Mouse (Mus musculus) forebrain, embryonic 12.5 days (tissue): Measurements from ENCODE around the gene D2hgdh. TPM values are rescaled to one million over a fixed set of nuclear protein-coding genes. Genes with fewer than 3 reads are reported as not detected.
A peak's percentile ranks its signal among the peaks of the same experiment; 100 is the strongest.
"Not testable (repeated sequence)": the region's sequence is repeated elsewhere in the genome, so short reads cannot be mapped to it uniquely, and the experiment has no call there.

ENCODE experiments used
- ATAC-seq: fragments of 200-750 bp; cut with Nextera tagmentation; 2 replicates; pipeline ENCODE4 v1.8.0; 2017; ENCODE audit warnings: moderate TSS enrichment; ENCODE audit not compliant: low FRiP score
- H3K27ac ChIP-seq: fragments of 300-500 bp; sonication (generic); 2 replicates; pipeline ENCODE4 v1.5.1; 2016; ENCODE audit warnings: mild to moderate bottlenecking
- H3K27me3 ChIP-seq: fragments of 300-500 bp; sonication (generic); 2 replicates; pipeline ENCODE4 v1.6.1; 2016; ENCODE audit warnings: mild to moderate bottlenecking
- H3K36me3 ChIP-seq: fragments of 300-500 bp; sonication (generic); replicated peaks from 2 replicates; pipeline ENCODE4 v1.6.1; 2016; ENCODE audit warnings: mild to moderate bottlenecking
- H3K4me1 ChIP-seq: fragments of 300-500 bp; sonication (generic); 2 replicates; pipeline ENCODE4 v1.6.1; 2016
- H3K4me2 ChIP-seq: fragments of 300-500 bp; sonication (generic); 2 replicates; pipeline ENCODE4 v1.6.1; 2016; ENCODE audit warnings: mild to moderate bottlenecking, moderate library complexity
- H3K4me3 ChIP-seq: fragments of 300-500 bp; sonication (generic); replicated peaks from 2 replicates; pipeline ENCODE4 v1.5.1; 2016; ENCODE audit warnings: mild to moderate bottlenecking
- H3K9ac ChIP-seq: fragments of 300-500 bp; sonication (generic); 2 replicates; pipeline ENCODE4 v1.6.1; 2016; ENCODE audit warnings: mild to moderate bottlenecking
- H3K9me3 ChIP-seq: fragments of 300-500 bp; sonication (generic); 2 replicates; pipeline ENCODE4 v1.6.1; 2016
- WGBS: fragments of 180-500 bp; shearing (Covaris S2); methylation state at CpG from one replicate; pipeline ENCODE4 v1.1.7; 2016; 5-methylcytosine and 5-hydroxymethylcytosine counted together
- polyA plus RNA-seq: library from polyadenylated mRNA; unstranded; fragments of >200 nt; fragmentation: Nextera tagmentation; extraction: Ambion mirVana; gene quantifications from 2 replicates; pipeline ENCODE4 v1.2.1, GENCODE M21; 2016

The D2hgdh gene
- polyA plus RNA-seq, 1 experiment from 2014 or later = 13.2 TPM

DNA sequence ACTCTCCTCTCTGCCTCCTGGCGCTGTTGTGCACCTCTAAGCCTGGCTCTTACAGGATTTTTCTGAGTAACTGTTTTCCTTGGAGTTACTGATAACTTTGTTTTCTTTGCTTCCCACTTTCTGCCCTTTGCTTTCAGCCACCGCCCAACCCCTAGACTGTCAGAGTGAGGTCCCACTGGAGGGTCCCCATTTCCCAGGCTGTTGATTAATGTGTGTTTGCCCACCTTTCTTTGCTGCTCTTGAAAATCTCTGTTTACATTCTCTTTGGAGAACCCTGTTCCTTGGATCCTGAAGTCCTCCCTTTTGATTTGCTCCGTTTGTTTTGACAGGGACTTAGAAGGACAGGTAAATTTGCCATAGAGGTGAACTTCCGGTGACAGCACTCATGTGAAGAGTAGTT, 15.8 kb upstream of the D2hgdh start:
- H3K9ac ChIP-seq = no peak overlapping the region
- no peak overlapping the region for H3K4me2 ChIP-seq
- H3K27me3 ChIP-seq = no peaks in the 10 kb centered on the region
- ATAC-seq = no peak
- 94% methylated on average over 4 of the region's 4 CpGs for WGBS
- H3K9me3 ChIP-seq = no peaks in the 10 kb centered on the region
- no peak overlapping the region for H3K27ac ChIP-seq
- H3K4me3 ChIP-seq = no peak overlapping the region
- peaks cover 15% of the 10 kb centered on the region for H3K4me1 ChIP-seq
- peaks cover 68% of the 10 kb centered on the region for H3K36me3 ChIP-seq

DNA sequence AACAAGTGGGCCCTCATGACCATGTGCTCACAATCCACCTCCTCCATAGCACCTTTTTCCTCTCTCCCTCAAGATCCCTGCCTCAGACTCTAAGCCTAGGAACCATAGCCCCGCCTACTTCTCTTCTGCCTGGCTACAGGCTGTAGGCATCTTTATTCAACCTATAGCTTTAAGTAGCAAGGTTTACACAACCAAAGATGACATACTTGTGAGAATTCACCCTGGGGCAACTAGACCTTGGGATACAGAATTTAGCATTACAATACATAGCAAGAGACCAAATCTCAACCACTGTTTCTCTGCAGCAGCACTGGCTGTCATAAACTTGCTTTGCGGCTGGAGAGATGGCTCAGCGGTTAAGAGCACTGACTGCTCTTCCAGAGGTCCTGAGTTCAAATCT, 14.7 kb upstream of the D2hgdh start:
- peaks cover 78% of the 10 kb centered on the region for H3K36me3 ChIP-seq
- no peak overlapping the region for H3K9ac ChIP-seq

DNA sequence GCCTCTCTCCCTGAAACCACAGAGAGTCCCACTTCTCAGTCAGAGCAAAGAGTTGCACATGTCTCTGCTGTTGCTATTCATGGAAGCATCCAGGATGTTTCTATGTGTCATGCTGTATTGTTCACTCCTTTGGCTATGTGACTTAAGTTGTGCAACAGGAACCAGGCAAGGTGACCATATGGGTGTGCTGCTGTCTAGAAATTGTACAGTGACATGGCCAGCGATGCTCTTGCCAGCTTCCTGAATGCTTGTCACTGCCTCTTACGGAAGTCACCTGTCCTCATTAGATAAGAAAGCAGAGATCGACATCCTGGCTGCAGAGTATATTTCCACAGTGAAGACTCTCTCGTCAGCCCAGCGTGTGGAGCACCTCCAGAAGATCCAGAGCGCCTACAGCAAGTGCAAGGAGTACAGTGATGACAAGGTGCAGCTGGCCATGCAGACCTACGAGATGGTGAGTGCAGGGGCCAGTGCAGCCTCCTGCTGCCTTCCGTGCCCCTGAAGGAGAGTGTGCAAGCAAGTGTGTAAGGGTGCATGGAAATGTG, 13.1 kb upstream of the D2hgdh start:
- H3K4me3 ChIP-seq = no peak overlapping the region
- H3K4me1 ChIP-seq = no peaks in the 10 kb centered on the region
- H3K9ac ChIP-seq = no peak overlapping the region
- H3K36me3 ChIP-seq = peaks cover 88% of the 10 kb centered on the region
- 94% methylated on average over 8 of the region's 8 CpGs for WGBS
- H3K27me3 ChIP-seq = no peaks in the 10 kb centered on the region
- H3K27ac ChIP-seq = no peak overlapping the region
- no peak overlapping the region for H3K4me2 ChIP-seq
- ATAC-seq = no peak
- no peaks in the 10 kb centered on the region for H3K9me3 ChIP-seq

More for the DNA sequence above, 14.7 kb upstream of the D2hgdh start:
- Histone ChIP-seq H3K9me3 (no peaks in the 10 kb centered on the region), H3K4me1 (peaks cover 6% of the 10 kb centered on the region), H3K27me3 (no peaks in the 10 kb centered on the region), H3K4me3 (no peak overlapping the region), H3K4me2 (no peak overlapping the region), H3K27ac (no peak overlapping the region)
- WGBS = 96% methylated on average over 3 of the region's 3 CpGs
- ATAC-seq = no peak

DNA sequence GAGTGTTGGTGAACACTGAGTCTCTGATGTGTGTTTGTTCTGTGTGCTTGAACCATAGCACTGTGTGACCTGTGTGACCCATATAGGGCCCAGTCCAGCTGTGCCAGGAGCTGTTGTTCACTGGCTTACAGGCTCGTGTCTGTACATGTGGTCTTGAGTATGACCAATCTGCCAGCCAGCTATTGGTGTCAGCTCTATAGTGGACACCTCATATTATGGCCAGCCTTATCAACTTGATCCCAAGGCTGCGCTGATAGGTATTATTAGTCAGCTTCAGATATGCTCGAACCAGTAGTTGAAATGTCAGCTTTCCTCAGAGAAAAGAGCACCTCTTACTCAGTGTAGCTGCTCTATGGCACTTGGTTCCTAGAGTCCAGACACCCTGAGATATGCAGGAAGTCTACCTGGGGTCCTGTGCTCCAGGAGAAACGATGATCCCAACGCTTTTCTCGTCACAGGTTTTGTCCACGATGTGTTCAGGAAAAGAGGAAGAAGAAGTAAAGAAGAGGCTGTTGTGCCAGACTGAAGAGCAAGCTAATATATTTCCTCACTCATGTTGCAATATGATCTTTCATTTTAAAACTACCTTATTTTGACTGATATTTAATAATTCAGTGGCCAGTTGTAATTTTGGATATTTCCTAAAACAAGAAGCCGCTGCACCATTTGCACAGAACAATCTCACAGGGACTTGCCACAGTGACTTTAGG, 6.7 kb upstream of the D2hgdh start:
- no peaks in the 10 kb centered on the region for H3K4me1 ChIP-seq
- ATAC-seq = no peak
- H3K36me3 ChIP-seq = peaks cover 85% of the 10 kb centered on the region
- H3K27me3 ChIP-seq = no peaks in the 10 kb centered on the region
- 94% methylated on average over 8 of the region's 8 CpGs for WGBS
- no peak overlapping the region for H3K4me2 ChIP-seq
- H3K27ac ChIP-seq = no peak overlapping the region
- no peak overlapping the region for H3K9ac ChIP-seq
- H3K9me3 ChIP-seq = no peaks in the 10 kb centered on the region
- no peak overlapping the region for H3K4me3 ChIP-seq

DNA sequence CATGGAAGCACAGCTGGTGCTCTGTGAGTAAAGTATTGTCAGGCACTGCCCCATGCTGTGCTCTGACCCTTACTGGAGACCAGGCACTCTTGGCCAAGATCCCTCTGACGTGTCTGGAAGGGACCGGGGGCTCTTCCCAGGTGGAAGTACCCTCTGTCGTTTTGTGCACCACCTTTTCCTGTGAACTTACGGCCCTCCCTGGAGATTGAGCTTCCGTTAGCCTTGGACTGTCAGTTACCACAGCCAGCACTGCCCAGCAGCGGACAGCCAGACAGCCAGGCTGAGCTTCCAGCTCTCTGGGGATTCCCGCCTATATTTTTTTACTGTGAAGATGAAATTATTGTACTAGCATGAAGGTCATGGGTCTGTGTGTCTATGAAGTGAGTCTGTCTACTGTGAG, 6.0 kb upstream of the D2hgdh start:
- Histone ChIP-seq H3K9me3 (no peaks in the 10 kb centered on the region), H3K9ac (no peak overlapping the region), H3K4me1 (no peaks in the 10 kb centered on the region), H3K4me3 (no peak overlapping the region), H3K36me3 (peaks cover 77% of the 10 kb centered on the region), H3K27ac (no peak overlapping the region), H3K4me2 (no peak overlapping the region), H3K27me3 (no peaks in the 10 kb centered on the region)
- 90% methylated on average over 7 of the region's 7 CpGs for WGBS
- ATAC-seq = no peak

DNA sequence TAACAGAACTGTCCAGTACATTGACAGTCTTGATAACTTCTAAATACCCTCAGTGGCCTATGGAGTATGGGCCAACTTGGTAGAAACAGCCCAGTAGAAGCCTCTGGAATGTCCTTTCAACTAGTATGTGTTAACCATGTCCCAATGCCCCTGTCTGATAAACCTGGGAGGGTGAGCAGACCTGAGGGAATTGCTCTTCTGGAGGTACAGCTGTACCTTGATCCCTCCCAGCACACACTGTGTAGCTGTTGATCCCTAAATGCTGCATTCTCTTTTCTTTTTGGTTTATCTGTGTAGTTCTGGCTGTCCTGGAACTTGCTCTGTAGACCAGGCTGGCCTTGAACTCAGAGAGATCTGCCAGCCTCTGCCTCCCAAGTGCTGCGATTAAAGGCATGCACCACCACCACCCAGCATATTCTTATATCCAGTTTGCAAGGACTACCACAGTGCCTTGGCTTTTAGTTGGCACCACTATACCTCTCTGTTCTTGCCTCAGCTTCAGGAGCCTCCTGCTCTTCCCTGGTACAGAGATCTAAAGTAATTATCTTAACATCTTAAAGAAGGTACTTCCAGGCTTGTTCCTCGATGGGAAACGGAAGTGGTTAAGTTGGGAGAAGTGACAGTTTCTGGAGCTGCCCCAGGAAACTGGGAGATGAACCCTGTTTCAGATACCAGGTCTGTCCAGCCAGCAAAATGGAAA, 763 bp upstream of the D2hgdh start:
- H3K27me3 ChIP-seq = no peaks in the 10 kb centered on the region
- no peak for ATAC-seq
- H3K9me3 ChIP-seq = no peaks in the 10 kb centered on the region
- H3K27ac ChIP-seq = peak overlapping the region; percentile 91; the same call in 1 of the 2 replicates
- no peak overlapping the region for H3K4me2 ChIP-seq
- H3K36me3 ChIP-seq = peaks cover 26% of the 10 kb centered on the region
- no peak overlapping the region for H3K4me3 ChIP-seq
- 82% methylated on average over 3 of the region's 3 CpGs for WGBS
- no peak overlapping the region for H3K9ac ChIP-seq
- peaks cover 15% of the 10 kb centered on the region; the same call in 1 of the 2 replicates for H3K4me1 ChIP-seq

DNA sequence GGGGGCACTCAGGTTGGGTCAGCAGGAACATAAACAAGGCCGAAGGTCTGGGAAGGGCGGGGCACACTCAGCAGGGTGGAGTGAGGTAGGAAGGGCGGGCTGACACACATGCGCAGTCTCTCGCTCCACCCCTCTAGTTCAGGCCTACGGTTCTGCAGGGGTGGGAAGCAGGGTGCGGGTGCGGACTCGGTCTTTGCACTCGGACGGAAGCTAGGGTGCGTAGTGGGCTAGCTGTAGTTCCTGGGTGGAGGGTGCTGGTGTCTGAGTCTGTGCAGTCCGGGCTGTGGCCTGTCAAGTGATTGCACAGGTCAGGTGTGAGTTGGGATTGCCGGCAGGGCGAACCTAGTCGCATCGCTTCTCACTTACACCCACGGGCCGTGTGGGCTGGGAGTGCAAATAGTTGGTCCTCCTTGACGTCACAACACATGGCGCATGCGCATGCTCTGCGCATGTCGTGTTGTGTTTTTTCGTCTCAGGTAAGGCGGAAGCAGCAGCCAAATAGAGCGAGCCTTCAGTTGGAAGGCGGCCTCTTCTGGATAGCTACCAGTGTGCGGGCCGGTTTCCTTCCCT, 481 bp downstream of the D2hgdh start:
- H3K9ac ChIP-seq = peak overlapping the region; percentile 56
- peak; percentile 95 for ATAC-seq
- H3K9me3 ChIP-seq = no peaks in the 10 kb centered on the region
- H3K4me1 ChIP-seq = peaks cover 15% of the 10 kb centered on the region; the same call in 1 of the 2 replicates
- 1% methylated on average over 30 of the region's 30 CpGs for WGBS
- H3K36me3 ChIP-seq = peaks cover 15% of the 10 kb centered on the region
- H3K27ac ChIP-seq = peak overlapping the region; percentile 91
- H3K4me2 ChIP-seq = peak overlapping the region; percentile 60
- no peaks in the 10 kb centered on the region for H3K27me3 ChIP-seq
- peak overlapping the region; percentile 58 for H3K4me3 ChIP-seq

DNA sequence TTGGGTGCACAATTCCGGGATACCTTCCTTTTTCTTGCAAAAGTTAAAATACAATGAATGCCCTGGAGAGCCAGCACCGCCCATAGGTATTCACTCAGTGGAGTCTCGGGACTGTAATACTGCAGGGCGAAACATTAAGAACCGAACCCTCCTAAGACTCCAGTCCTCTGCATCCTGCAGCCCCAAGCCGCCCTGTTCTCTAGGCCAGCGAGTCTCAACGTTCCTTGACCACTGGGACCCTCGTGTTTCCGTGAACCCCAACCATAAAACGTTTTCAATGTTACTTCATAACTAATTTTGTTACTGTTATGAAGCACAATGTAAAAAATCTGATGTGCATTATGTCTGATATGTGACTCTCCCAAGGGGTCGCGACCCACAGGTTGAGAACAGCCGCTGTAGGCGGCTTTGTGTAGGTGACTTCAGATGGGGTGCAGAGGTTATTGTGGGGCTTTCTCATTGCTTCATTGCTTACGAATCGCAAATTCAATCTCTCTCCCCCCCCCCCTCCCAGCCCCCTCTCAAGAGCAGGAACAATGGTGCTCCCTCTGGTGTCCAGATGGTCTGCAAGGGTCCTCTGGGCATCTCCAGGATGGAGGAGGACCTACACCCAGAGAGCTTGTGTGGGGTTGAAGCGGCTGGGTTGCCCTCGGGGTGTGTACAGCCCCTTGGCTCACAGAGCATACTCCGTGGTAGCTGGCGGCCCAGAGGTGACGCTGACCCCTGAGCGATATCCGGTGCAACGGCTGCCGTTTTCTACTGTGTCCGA, 1.2 kb downstream of the D2hgdh start:
- Histone ChIP-seq H3K27me3 (no peaks in the 10 kb centered on the region), H3K9ac (peak overlapping the region; percentile 56), H3K4me2 (peak overlapping the region; percentile 60), H3K4me1 (peaks cover 15% of the 10 kb centered on the region; the same call in 1 of the 2 replicates), H3K36me3 (peaks cover 8% of the 10 kb centered on the region), H3K9me3 (no peaks in the 10 kb centered on the region), H3K27ac (peak overlapping the region; percentile 91), H3K4me3 (peak overlapping the region; percentile 58)
- 45% methylated on average over 27 of the region's 27 CpGs for WGBS
- peak; percentile 36; the same call in 1 of the 2 replicates for ATAC-seq

DNA sequence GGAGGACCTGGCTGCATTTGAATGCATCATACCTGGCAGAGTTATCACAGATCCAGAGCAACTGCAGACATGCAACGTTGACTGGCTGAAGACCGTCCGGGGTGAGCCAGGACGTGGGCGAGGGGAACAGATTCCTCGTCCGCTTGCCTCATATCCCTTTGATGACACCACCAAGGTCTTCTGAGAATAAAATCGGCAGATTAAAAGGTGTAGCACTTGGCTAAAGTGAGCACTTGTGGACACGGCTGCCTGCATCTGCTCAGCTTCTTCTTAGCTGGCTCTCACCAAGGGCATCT, 1.8 kb downstream of the D2hgdh start:
- H3K9ac ChIP-seq = 0 out of 2 replicates have a peak overlapping the region, but pooled peaks have one; percentile 56

DNA sequence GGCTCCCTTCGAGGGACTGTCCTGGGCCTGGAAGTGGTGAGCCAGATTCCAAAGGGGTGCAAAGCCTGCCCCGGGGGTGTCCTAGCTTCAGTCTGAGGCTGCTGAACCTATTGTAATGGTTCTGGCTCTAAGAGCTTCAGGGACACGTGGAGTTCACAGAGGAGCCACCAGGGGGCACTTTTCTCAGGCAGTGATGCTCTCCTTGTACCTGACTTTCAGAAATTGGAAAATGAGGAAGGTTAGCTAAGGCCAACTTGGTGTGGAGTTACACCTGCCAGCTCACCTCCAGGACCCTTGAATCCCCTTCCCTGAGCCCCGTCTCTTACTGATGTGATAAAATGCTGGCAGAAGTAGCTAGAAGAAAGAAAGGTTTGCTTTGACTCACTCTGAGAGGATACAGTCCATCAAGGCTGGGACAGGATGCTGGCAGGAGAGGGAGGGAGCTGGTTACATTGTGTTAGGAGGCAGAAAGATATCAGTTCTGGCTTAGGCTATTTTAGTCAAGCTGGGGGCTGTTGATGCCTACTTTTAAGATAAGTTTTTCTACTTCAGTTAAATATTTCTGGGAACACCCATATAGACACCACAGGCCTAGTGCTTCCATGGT, 8.1 kb downstream of the D2hgdh start:
- H3K4me1 ChIP-seq, H3K27me3 ChIP-seq, H3K9me3 ChIP-seq, H3K9ac ChIP-seq, H3K4me3 ChIP-seq, H3K27ac ChIP-seq, H3K4me2 ChIP-seq, H3K36me3 ChIP-seq: not testable (repeated sequence)
- WGBS = 54% methylated on average over 3 of the region's 4 CpGs
- ATAC-seq = 0 out of 2 replicates have a peak, but pooled peaks have one; percentile 11

More for the DNA sequence above, 1.8 kb downstream of the D2hgdh start:
- peaks cover 15% of the 10 kb centered on the region; the same call in 1 of the 2 replicates for H3K4me1 ChIP-seq
- H3K4me3 ChIP-seq = no peak overlapping the region
- H3K27me3 ChIP-seq = no peaks in the 10 kb centered on the region
- no peak overlapping the region for H3K27ac ChIP-seq
- no peak for ATAC-seq
- peak overlapping the region; percentile 60; the same call in 1 of the 2 replicates for H3K4me2 ChIP-seq
- 0 out of 2 replicates have a peak, but pooled peaks cover 3% of the 10 kb centered on the region for H3K36me3 ChIP-seq
- H3K9me3 ChIP-seq = no peaks in the 10 kb centered on the region
- WGBS = 94% methylated on average over 9 of the region's 9 CpGs

DNA sequence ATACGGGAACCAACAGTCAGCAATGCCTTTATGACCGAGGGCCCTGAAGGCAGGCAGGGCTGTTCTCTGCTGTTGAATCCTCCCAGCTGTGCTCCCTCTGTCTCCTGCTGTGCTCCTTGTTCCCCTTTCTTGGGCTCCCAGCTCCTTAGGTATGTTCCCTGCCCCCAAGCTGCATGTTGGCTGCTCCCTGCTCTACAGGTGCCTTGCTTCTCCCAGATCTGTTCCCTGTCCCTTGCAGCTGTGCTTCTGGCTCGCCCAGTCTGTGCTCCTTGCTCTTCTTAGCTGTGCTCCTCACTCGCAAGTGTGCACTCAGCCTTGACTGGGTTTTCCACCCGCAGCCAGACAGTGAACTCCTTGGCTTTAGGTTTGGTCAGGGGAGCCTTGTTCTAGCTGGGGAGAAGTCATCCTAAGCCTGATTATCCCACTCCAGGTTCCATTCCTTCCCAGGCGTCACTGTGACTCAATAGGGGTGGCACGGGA, 10.0 kb downstream of the D2hgdh start:
- WGBS = 79% methylated on average over 7 of the region's 7 CpGs
- no peaks in the 10 kb centered on the region for H3K27me3 ChIP-seq
- no peak overlapping the region for H3K4me2 ChIP-seq
- no peak overlapping the region for H3K4me3 ChIP-seq
- no peaks in the 10 kb centered on the region for H3K4me1 ChIP-seq
- no peak for ATAC-seq
- H3K9me3 ChIP-seq = no peaks in the 10 kb centered on the region
- H3K36me3 ChIP-seq = peaks cover 7% of the 10 kb centered on the region
- H3K9ac ChIP-seq = no peak overlapping the region
- no peak overlapping the region for H3K27ac ChIP-seq
